Mouse (Mus musculus) lung, adult 2 months (tissue): ENCODE results near the gene Gapdhs. TPM values are rescaled to one million over a fixed set of nuclear protein-coding genes. Genes with fewer than 3 reads are reported as not detected.

Experiments used
- DNase-seq: peaks from one replicate; pipeline ENCODE4 v3.0.0; 2022
- H3K4me1 ChIP-seq: fragments of 200-500 bp; 2 replicates; pipeline ENCODE4 v1.6.1; 2011; ENCODE audit warnings: low read length; ENCODE audit not compliant: control insufficient read depth, insufficient read depth
- H3K4me3 ChIP-seq: fragments of 200-500 bp; replicated peaks from 2 replicates; pipeline ENCODE3; 2011; ENCODE audit warnings: low read depth, mild to moderate bottlenecking, control low read depth, low read length; ENCODE audit errors: extremely low read depth
- POLR2A ChIP-seq: fragments of 200-500 bp; IDR thresholded peaks from 2 replicates; pipeline ENCODE4 v1.6.1; 2011; ENCODE audit warnings: low read depth, mild to moderate bottlenecking, control low read depth, low read length, borderline replicate concordance; ENCODE audit errors: extremely low read depth
- WGBS: fragments of 180-500 bp; shearing (Covaris S2); methylation state at CpG from one replicate; pipeline ENCODE4 v1.1.7; 2018; 5-methylcytosine and 5-hydroxymethylcytosine counted together
- polyA plus RNA-seq: library from polyadenylated mRNA; depleted of rRNA; stranded (reverse); fragments of >200 nt; gene quantifications from 2 replicates; pipeline ENCODE4 v1.2.3, GENCODE M21; 2012; rRNA removed

The Gapdhs gene
- polyA plus RNA-seq, 1 experiment = 0.27 TPM

DNA sequence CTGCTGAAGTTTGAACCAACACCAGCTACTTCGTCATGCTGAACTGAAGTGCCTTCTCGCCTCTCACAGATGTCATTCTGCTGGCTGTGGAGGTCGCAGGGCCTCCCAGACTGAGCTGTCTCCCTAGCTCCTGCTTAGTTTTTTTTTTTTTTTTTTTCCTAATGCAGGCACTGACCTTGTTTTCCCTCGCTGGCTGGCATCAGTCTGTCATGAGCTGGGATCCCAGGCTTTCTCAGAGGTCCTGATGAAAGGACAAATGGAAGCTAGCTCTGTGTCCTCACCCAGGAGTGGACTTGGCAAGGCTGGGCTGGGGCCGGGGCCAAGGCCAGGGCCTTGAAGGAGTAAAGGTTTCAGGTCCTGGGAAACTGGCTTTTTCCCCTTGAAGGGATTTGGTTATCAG is 61.6 kb downstream of the Gapdhs start:
- no peak overlapping the region for H3K4me3 ChIP-seq
- H3K4me1 ChIP-seq = no peaks in the 10 kb centered on the region
- DNase-seq = no peak
- 50% methylated on average over 5 of the region's 5 CpGs for WGBS
- TF ChIP-seq POLR2A = no peak

Other genes with a start within 250 kb of the Gapdhs start
- gene Arhgap33, start 208.6 kb downstream of the Gapdhs start, polyA plus RNA-seq = 21.4 and 24.0 TPM in 2 replicates
- 50.5 and 129 TPM in 2 replicates for gene Hspb6, start 191.5 kb downstream of the Gapdhs start, polyA plus RNA-seq
- gene Proser3, start 191.4 kb downstream of the Gapdhs start, polyA plus RNA-seq = 10.2 and 12.4 TPM in 2 replicates
- gene Lin37, start 183.8 kb downstream of the Gapdhs start, polyA plus RNA-seq = 27.1 and 29.4 TPM in 2 replicates
- 47.6 and 50.1 TPM in 2 replicates for gene U2af1l4, start 180.4 kb downstream of the Gapdhs start, polyA plus RNA-seq
- 2.2 and 3.9 TPM in 2 replicates for gene Gm49396, start 180.3 kb downstream of the Gapdhs start, polyA plus RNA-seq
- gene Psenen, start 180.1 kb downstream of the Gapdhs start, polyA plus RNA-seq = 92.5 and 133 TPM in 2 replicates
- 9.6 and 12.0 TPM in 2 replicates for gene Igflr1, start 178.3 kb downstream of the Gapdhs start, polyA plus RNA-seq
- 49.9 and 58.6 TPM in 2 replicates for gene Kmt2b, start 155.0 kb downstream of the Gapdhs start, polyA plus RNA-seq
- 5.1 and 5.7 TPM in 2 replicates for gene Zbtb32, start 144.8 kb downstream of the Gapdhs start, polyA plus RNA-seq
- gene Upk1a, start 130.8 kb downstream of the Gapdhs start, polyA plus RNA-seq = 8.5 and 8.6 TPM in 2 replicates
- 183 and 273 TPM in 2 replicates for gene Cox6b1, start 117.5 kb downstream of the Gapdhs start, polyA plus RNA-seq
- gene Etv2, start 107.8 kb downstream of the Gapdhs start, polyA plus RNA-seq = not detected in 2 replicates
- 78.0 and 79.7 TPM in 2 replicates for gene Rbm42, start 93.4 kb downstream of the Gapdhs start, polyA plus RNA-seq
- 9.9 and 13.0 TPM in 2 replicates for gene Haus5, start 78.7 kb downstream of the Gapdhs start, polyA plus RNA-seq
- not detected in 2 replicates for gene Pmis2, start 72.1 kb downstream of the Gapdhs start, polyA plus RNA-seq
- not detected in 2 replicates for gene 2200002J24Rik, start 44.8 kb downstream of the Gapdhs start, polyA plus RNA-seq
- gene Atp4a, start 31.5 kb downstream of the Gapdhs start, polyA plus RNA-seq = not detected in 2 replicates
- 122 and 154 TPM in 2 replicates for gene Tmem147, start 14.1 kb downstream of the Gapdhs start, polyA plus RNA-seq
- gene Sbsn, start 7.8 kb upstream of the Gapdhs start, polyA plus RNA-seq = 3.8 and 60.4 TPM in 2 replicates
- 43.8 and 486 TPM in 2 replicates for gene Dmkn, start 20.1 kb upstream of the Gapdhs start, polyA plus RNA-seq
- gene Krtdap, start 44.2 kb upstream of the Gapdhs start, polyA plus RNA-seq = 307 TPM in 1 of 2 replicates, not detected in the other
- 3.0 and 5.2 TPM in 2 replicates for gene Ffar2, start 80.1 kb upstream of the Gapdhs start, polyA plus RNA-seq
- not detected in 2 replicates for gene Ffar3, start 112.5 kb upstream of the Gapdhs start, polyA plus RNA-seq
- gene Ffar1, start 117.9 kb upstream of the Gapdhs start, polyA plus RNA-seq = 0.78 and 1.3 TPM in 2 replicates
- 14.4 and 19.3 TPM in 2 replicates for gene Cd22, start 136.7 kb upstream of the Gapdhs start, polyA plus RNA-seq
- gene Mag, start 171.2 kb upstream of the Gapdhs start, polyA plus RNA-seq = 3.3 and 3.7 TPM in 2 replicates
- gene Hamp2, start 181.0 kb upstream of the Gapdhs start, polyA plus RNA-seq = 0.75 TPM in 1 of 2 replicates, not detected in the other
- 34.5 and 45.7 TPM in 2 replicates for gene Hamp, start 200.4 kb upstream of the Gapdhs start, polyA plus RNA-seq
- gene Usf2, start 213.1 kb upstream of the Gapdhs start, polyA plus RNA-seq = 122 and 190 TPM in 2 replicates
- 93.0 and 116 TPM in 2 replicates for gene Lsr, start 229.8 kb upstream of the Gapdhs start, polyA plus RNA-seq
- gene Fam187b, start 230.1 kb upstream of the Gapdhs start, polyA plus RNA-seq = 5.7 and 7.2 TPM in 2 replicates